Mouse (Mus musculus) left cerebral cortex, adult 9 months (tissue): Measurements from ENCODE around the gene Lef1.
A peak's percentile ranks its signal among the peaks of the same experiment; 100 is the strongest.

ENCODE experiments used
- DNase-seq, 2 experiments: peaks; one replicate each; pipeline ENCODE4 v3.0.0; 2022; ENCODE audit warnings: low spot score in 2 of 2

Gene Lef1

DNA sequence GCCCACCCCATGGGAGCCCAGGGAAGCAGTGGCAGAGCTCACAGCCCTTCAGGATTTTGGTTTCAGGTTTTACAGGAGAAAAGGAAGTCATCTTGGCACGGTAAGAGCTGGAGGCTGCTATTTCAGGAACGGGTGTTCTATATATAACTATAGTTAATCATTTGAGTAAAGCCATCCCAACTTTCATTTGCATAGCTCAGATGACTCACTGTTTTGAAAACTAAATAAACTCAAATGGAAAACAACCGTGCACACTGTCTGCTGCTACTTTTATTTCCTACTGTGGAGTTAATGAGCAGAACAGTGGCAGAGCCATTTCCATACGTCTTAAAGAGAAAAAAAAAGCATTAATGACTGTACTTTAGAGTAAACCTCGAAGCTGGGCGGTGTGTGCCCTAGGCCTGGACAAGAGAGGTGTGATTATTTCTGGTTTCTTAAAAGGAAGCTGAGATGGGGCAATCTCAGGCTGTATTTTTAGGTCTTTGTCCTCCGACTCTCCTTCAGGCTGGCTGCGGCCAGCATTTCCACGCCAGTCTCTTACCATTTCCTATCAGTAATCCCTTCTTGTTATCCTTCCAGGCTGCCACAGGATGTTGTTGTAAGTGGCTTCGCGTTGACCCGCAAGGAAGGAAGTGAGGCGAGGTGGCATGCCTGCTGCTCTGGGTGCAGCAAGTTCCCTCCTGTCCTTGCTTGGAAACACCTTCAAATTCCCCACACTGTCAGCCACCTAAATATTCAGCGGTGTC lies 29.2 kb downstream of the Lef1 start:
- DNase-seq: no peak

GRCm38 (mm10) chr3:131140091-131140462 lies 29.8 kb downstream of the Lef1 start:
- DNase-seq: no peak

GRCm38 (mm10) chr3:131141546-131141945 lies 31.3 kb downstream of the Lef1 start:
- DNase-seq: no peak

- no peak for DNase-seq
Measured at GRCm38 (mm10) chr3:131144250-131144649, 34.0 kb downstream of the Lef1 start.

- no peak for DNase-seq
Measured at GRCm38 (mm10) chr3:131152921-131153320, 42.6 kb downstream of the Lef1 start.

GRCm38 (mm10) chr3:131153896-131154295 lies 43.6 kb downstream of the Lef1 start:
- DNase-seq: no peak

- DNase-seq: peak in 1 of 2 experiments; percentile 23
Measured at GRCm38 (mm10) chr3:131154576-131154975, 44.3 kb downstream of the Lef1 start.

- no peak for DNase-seq
Measured at GRCm38 (mm10) chr3:131155066-131155465, 44.8 kb downstream of the Lef1 start.

DNA sequence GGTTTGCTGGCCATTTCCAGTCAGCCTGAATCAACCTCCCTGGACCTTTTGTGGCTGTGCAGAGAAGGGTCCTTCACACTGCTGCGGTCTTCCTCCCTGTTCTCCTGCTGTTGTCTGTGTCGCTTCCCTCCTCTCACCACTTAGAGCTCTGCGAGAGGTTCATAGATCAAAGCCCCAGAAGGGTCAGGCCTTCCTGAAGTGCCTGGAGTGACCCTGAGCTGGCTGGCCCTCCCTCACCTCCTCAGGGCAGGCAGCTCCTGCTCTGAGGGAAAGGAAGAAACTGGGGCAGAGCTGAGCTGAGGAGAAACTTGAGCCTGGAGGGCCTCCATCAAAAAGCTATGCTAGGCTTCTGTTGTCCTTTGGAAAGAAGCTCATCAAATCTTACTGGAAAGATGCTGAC lies 45.4 kb downstream of the Lef1 start:
- no peak for DNase-seq

DNA sequence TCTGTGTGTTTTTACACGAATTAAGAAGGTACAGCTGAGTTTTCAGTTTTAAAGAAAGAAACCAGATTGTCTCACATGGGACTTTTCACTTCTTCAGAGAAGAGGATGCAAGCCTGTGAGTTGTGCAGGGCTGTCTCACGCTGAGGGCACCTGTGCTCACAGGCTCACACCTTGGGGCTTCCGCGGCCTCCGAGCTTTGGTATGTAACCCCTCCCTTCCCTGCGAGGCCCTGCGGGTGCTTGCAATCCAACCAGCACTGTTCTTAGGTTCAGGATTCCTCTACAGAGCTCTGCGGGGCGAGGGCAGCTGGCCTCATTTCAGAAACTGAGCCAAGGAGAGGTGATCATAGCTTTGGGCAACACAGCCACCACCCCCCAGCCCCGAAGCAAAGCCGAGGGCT lies 46.1 kb downstream of the Lef1 start:
- DNase-seq: no peak

- no peak for DNase-seq
Measured at GRCm38 (mm10) chr3:131157471-131157870, 47.2 kb downstream of the Lef1 start.

DNA sequence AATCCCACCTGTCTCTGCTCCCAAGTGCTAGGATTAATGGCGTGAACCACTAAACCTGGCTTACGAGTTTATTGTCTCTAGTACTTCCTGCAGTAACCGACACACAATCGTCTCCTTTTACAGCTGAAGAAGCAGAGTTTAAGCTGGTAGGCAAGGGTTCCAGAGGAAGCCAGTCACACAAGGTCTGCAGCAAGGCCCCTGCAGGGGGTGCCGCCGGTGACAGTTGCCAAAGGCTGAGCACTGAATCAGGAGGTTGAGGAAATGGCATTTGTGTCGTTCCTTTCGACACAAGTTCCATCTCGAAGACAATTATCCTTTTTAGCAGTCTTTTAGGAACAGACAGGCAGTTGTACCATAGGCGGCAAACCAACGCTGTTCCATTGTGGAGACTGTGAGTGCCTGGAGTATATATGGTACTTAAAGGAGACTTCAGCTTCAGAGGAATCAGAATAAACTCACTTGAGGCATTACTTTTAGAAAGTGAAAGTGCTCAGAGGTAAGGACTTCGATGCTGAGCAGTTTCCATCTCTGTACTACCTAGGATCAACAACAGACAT lies 49.0 kb downstream of the Lef1 start:
- DNase-seq: no peak

DNA sequence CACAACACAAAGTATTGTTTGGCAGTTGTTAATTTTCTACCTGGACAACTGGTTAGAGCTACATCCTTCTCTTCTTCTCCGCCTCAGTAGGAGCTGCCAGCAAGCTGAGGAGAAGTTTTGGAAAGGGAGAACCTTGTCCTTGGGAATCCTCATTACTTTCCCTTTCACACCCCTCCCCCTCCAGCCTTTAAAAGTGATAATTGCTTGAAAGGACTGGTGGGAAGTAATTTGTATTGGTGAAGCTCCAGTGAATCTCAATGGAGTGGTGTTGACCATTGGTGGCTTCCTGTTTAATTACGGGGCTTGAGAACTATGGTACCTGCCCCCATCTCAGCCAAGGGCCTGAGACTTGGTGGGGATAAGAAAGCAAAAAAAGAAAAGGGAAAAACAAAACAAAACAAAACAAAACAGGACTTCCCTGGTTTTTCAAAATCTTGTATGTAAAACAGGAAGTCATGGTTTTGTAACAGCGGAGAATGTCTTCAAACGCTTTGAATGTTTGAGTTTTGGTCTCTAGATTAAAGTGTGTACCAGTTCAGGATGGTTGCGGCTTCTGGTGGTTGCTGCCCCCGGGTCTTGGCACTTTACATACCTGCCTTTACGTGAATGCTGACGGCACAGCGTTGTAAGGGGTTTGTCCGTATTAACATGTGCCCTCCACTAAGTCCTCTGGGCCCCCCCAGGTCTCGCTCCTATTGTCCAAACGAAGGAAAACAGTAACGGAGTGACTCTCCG lies 49.8 kb downstream of the Lef1 start:
- no peak for DNase-seq

GRCm38 (mm10) chr3:131160921-131161320 lies 50.6 kb downstream of the Lef1 start:
- no peak for DNase-seq

DNA sequence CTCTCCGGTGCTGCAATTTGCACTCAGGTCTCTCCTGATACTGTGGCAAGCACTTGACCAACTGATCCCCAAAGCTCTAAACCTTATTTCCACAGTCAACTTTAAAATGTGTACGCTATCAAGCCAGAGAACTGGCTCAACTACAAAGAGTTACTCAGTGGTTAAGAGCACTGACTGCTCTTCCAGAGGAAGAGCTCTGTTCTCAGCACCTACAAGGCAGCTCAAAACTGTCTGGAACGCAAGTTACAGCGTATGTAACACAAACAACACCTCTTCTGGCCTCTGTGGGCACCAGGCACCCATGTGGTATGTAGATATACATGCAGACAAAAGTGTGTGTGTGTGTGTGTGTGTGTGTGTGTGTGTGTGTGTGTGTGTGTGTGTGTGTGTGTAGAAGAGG lies 57.5 kb downstream of the Lef1 start:
- no peak for DNase-seq

DNA sequence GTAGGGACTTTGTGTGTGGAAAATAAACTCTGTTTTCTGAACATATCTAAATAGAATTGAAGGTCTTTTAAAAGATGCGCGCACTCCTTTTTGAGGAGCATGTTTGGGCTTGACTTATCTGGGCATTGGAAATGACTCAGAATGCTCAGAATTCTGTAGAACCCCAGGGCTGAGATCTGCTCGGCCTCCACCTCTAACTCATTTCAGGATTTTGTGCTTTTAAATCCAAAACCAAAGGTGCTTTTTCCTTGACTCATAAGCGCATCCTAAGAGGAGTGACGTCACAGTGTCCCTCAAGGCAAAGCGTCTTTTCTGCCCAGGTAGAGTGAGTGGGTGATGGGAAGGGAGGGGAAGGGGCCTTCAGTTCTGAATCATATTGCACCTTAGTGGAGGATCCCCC lies 58.9 kb downstream of the Lef1 start:
- DNase-seq: no peak

DNA sequence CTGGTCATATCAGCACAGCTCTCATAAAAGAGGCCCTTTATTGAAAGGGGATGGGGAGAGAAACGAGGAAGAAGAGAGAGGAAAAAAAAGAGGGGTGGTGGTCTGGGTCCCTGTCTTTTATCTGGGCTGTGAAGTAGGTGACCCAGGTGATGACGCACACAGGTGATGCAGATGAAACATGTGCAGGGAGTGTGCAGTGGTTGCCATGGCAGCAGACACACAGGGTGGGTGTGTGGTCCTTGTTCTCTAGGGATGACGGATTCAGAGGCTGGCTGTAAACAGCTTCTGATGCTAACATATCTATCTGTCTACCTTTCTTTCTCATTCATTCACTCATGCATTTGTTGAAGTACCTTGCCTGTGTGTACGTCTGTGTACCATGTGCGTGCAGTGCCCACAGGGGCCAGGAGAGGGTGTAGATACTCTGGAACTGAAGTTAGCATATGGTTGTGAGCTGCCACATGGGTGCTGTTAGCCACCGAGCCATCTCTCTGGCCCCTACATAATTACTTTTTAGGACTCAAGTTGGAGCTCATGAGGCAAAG lies 59.9 kb downstream of the Lef1 start:
- no peak for DNase-seq

- DNase-seq: no peak
Measured at GRCm38 (mm10) chr3:131171292-131171960, 61.2 kb downstream of the Lef1 start.

DNA sequence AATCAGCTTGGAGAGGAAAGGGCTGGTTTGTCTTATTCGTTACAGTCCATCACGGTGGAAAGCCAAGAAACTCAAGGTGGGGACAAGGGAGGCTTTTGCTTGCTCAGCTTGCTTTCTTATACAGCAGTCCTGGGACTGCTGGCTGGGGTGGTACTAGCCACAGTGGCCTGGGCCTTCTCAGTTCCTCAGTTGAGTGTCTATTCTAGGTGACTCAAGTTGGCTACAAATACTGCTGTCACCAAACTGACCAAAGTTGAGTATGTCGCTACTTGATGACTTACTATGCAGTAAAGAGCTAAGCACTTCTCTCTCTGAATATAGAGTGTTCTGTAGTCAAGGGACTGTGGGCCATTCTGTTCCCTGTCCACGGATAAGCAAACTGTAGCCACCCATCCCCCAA lies 62.0 kb downstream of the Lef1 start:
- DNase-seq: no peak

DNA sequence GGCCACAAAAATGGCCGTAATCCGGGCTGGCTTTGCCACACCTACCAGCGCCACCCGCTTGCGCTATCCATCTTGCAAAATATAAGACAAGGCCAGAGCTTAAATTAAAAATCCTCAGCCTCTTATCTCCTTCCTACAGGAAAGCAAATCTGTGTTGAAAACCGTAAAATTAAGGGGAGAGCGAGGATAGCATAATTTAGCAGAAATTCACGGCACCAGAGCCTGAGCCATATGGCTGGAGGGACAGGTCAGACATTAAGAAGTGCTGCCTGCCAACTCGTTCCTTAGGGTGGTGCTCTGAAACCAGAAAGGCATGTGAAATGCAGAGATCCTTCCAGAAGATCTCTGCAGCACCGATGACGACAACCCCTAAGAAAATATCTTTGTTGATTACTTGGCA lies 70.7 kb downstream of the Lef1 start:
- no peak for DNase-seq

DNA sequence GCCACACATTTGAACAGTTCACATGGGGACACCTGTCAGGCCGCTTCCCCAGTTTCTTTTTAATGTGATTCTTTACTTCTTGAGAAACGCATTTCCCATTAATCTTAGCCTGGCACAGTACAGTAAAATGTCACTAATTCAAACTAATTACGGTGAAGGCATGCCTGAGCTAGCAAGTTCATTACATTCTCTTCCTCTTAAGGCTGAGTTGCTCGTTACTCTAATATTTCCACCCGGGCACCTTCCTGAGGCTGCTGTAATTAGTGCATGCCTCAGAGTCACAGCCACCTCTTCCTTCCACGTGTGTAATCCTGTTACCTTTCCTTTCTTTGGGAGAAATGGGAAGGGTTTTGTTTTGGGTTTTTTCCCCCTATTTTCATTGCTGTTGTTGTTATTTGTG lies 71.9 kb downstream of the Lef1 start:
- no peak for DNase-seq

DNA sequence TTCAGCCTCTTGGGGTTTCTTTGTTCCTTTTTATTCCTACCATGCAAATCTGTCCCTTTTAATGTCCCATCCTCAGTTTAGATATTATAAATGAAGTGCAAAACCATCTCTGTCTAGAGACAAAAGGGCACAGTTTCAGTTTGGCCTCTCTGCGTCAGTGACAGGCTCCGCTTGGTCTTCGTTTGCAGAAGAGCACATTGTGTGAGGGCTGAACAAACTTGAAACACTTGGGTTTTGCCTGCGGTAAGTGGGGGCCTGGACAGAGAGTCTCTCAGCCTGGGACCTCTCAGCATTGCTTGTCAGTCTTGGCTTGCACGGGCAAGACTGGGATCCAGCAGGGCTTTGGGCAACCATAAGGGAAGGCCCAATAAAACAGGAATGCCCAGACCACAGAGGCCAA lies 75.9 kb downstream of the Lef1 start:
- DNase-seq: no peak
